Mouse (Mus musculus) cerebellum, adult 2 months (tissue): ENCODE measurements around the gene Wdr73.

Source experiments
- CTCF ChIP-seq: fragments of 200-500 bp; IDR thresholded peaks from 2 replicates; pipeline ENCODE4 v1.5.1; 2011; ENCODE audit warnings: low read depth, mild to moderate bottlenecking, control low read depth, low read length, moderate library complexity, borderline replicate concordance; ENCODE audit not compliant: insufficient read depth
- POLR2A ChIP-seq: fragments of 200-500 bp; IDR thresholded peaks from 2 replicates; pipeline ENCODE4 v1.6.1; 2011; ENCODE audit warnings: low read length, control low read depth, borderline replicate concordance; ENCODE audit not compliant: insufficient read depth

- TF ChIP-seq POLR2A (no peak), CTCF (no peak)
These were observed 28.0 kb downstream of the Wdr73 start for GRCm38 (mm10) chr7:80873038-80873437.
